Mouse (Mus musculus) neural tube, embryonic 12.5 days (tissue): ENCODE data around the gene Prss34. TPM values are rescaled to one million over a fixed set of nuclear protein-coding genes. Genes with fewer than 3 reads are reported as not detected.

Source experiments
- ATAC-seq: fragments of 200-750 bp; cut with Nextera tagmentation; 2 replicates; pipeline ENCODE4 v1.8.0; 2017; ENCODE audit warnings: low read depth, mild to moderate bottlenecking, moderate TSS enrichment, moderate library complexity; ENCODE audit not compliant: low FRiP score
- H3K27ac ChIP-seq: fragments of 300-500 bp; sonication (generic); 2 replicates; pipeline ENCODE4 v1.5.1; 2016
- H3K27me3 ChIP-seq: fragments of 300-500 bp; sonication (generic); replicated peaks from 2 replicates; pipeline ENCODE4 v1.6.1; 2016; ENCODE audit warnings: mild to moderate bottlenecking
- H3K36me3 ChIP-seq: fragments of 300-500 bp; sonication (generic); 2 replicates; pipeline ENCODE4 v1.6.1; 2016; ENCODE audit warnings: mild to moderate bottlenecking
- H3K4me1 ChIP-seq: fragments of 300-500 bp; sonication (generic); 2 replicates; pipeline ENCODE4 v1.6.1; 2016
- H3K4me2 ChIP-seq: fragments of 300-500 bp; sonication (generic); replicated peaks from 2 replicates; pipeline ENCODE4 v1.6.1; 2016; ENCODE audit warnings: mild to moderate bottlenecking
- H3K4me3 ChIP-seq: fragments of 300-500 bp; sonication (generic); 2 replicates; pipeline ENCODE4 v1.5.1; 2016
- H3K9ac ChIP-seq: fragments of 300-500 bp; sonication (generic); 2 replicates; pipeline ENCODE4 v1.6.1; 2016; ENCODE audit warnings: mild to moderate bottlenecking
- H3K9me3 ChIP-seq: fragments of 300-500 bp; sonication (generic); 2 replicates; pipeline ENCODE4 v1.6.1; 2016; ENCODE audit warnings: mild to moderate bottlenecking
- WGBS: fragments of 180-500 bp; shearing (Covaris S2); methylation state at CpG from one replicate; pipeline ENCODE4 v1.1.7; 2016; 5-methylcytosine and 5-hydroxymethylcytosine counted together
- polyA plus RNA-seq: library from polyadenylated mRNA; unstranded; fragments of >200 nt; fragmentation: Nextera tagmentation; extraction: Ambion mirVana; gene quantifications from 2 replicates; pipeline ENCODE4 v1.2.1, GENCODE M21; 2016

Gene Prss34
- not detected in 2 replicates for polyA plus RNA-seq

- Histone ChIP-seq H3K27ac (no peak within 1 kb of the TSS), H3K9me3 (no peaks in the 10 kb centered on the region), H3K4me2 (no peak within 1 kb of the TSS), H3K36me3 (no peaks in the 10 kb centered on the region), H3K9ac (no peak within 1 kb of the TSS), H3K27me3 (no peaks in the 10 kb centered on the region), H3K4me3 (no peak within 1 kb of the TSS), H3K4me1 (peaks cover 6% of the 10 kb centered on the region; the same call in 1 of the 2 replicates)
- no peak for ATAC-seq
- WGBS, result 72% methylated on average over 5 of the region's 5 CpGs
These were observed at the start of gene Prss34 for GRCm38 (mm10) chr17:25298094-25298493. Gene Prss34 (plus strand): TSS chr17:25298394.

- Histone ChIP-seq H3K36me3 (peaks cover 5% of the 10 kb centered on the region), H3K4me1 (peaks cover 24% of the 10 kb centered on the region), H3K27me3 (peaks cover 15% of the 10 kb centered on the region), H3K4me3 (no peak overlapping the region), H3K9ac (no peak overlapping the region), H3K27ac (no peak overlapping the region), H3K9me3 (no peaks in the 10 kb centered on the region), H3K4me2 (no peak overlapping the region)
- WGBS, result 81% methylated on average over 8 of the region's 8 CpGs
- ATAC-seq, result no peak
These were observed 47.9 kb upstream of the Prss34 start for GRCm38 (mm10) chr17:25250181-25250835.

- H3K9ac ChIP-seq, result no peak overlapping the region
- 29% methylated on average over 3 of the region's 3 CpGs for WGBS
- H3K4me1 ChIP-seq, result peaks cover 36% of the 10 kb centered on the region
- H3K9me3 ChIP-seq, result no peaks in the 10 kb centered on the region
- no peaks in the 10 kb centered on the region for H3K36me3 ChIP-seq
- no peak for ATAC-seq
- no peak overlapping the region for H3K4me2 ChIP-seq
- H3K27me3 ChIP-seq, result peaks cover 30% of the 10 kb centered on the region
- H3K27ac ChIP-seq, result no peak overlapping the region
- H3K4me3 ChIP-seq, result no peak overlapping the region
These were observed 45.6 kb upstream of the Prss34 start for GRCm38 (mm10) chr17:25252643-25253042.

GRCm38 (mm10) chr17:25253760-25254159, 44.4 kb upstream of the Prss34 start:
- WGBS, result 20% methylated on average over 10 of the region's 10 CpGs
- Histone ChIP-seq H3K9me3 (no peaks in the 10 kb centered on the region), H3K27ac (no peak overlapping the region), H3K36me3 (peaks cover 2% of the 10 kb centered on the region; the same call in 1 of the 2 replicates), H3K4me3 (no peak overlapping the region), H3K4me1 (peaks cover 42% of the 10 kb centered on the region), H3K9ac (no peak overlapping the region), H3K4me2 (peak overlapping the region; percentile 41), H3K27me3 (peaks cover 30% of the 10 kb centered on the region)
- ATAC-seq, result no peak; the same call in 1 of the 2 replicates

- H3K9me3 ChIP-seq, result no peaks in the 10 kb centered on the region
- H3K4me2 ChIP-seq, result no peak overlapping the region
- H3K4me1 ChIP-seq, result peaks cover 42% of the 10 kb centered on the region
- no peak overlapping the region for H3K27ac ChIP-seq
- WGBS, result 60% methylated on average over 2 of the region's 2 CpGs
- no peak overlapping the region for H3K9ac ChIP-seq
- no peak overlapping the region for H3K4me3 ChIP-seq
- peaks cover 30% of the 10 kb centered on the region for H3K27me3 ChIP-seq
- ATAC-seq, result no peak
- H3K36me3 ChIP-seq, result peaks cover 14% of the 10 kb centered on the region
These were observed 43.1 kb upstream of the Prss34 start for GRCm38 (mm10) chr17:25255110-25255509.

- Histone ChIP-seq H3K4me2 (peak within 1 kb of the TSS; percentile 59), H3K4me3 (peak within 1 kb of the TSS; percentile 21), H3K9ac (peak within 1 kb of the TSS; percentile 47; the same call in 1 of the 2 replicates), H3K27me3 (peaks cover 30% of the 10 kb centered on the region), H3K4me1 (peaks cover 42% of the 10 kb centered on the region), H3K27ac (no peak within 1 kb of the TSS), H3K9me3 (no peaks in the 10 kb centered on the region), H3K36me3 (peaks cover 16% of the 10 kb centered on the region)
- 4% methylated on average over 35 of the region's 35 CpGs for WGBS
- ATAC-seq, result 0 out of 2 replicates have a peak, but pooled peaks have one; percentile 21
These were observed 41.9 kb upstream of the Prss34 start, which contains the start of gene Baiap3 for GRCm38 (mm10) chr17:25256140-25256754. Gene Baiap3 (minus strand): TSS chr17:25256364.

GRCm38 (mm10) chr17:25257804-25258261, 40.4 kb upstream of the Prss34 start:
- Histone ChIP-seq H3K27ac (no peak overlapping the region), H3K4me2 (no peak overlapping the region), H3K36me3 (peaks cover 22% of the 10 kb centered on the region), H3K27me3 (peaks cover 30% of the 10 kb centered on the region), H3K4me3 (no peak overlapping the region), H3K9me3 (no peaks in the 10 kb centered on the region), H3K4me1 (peaks cover 34% of the 10 kb centered on the region), H3K9ac (no peak overlapping the region)
- ATAC-seq, result no peak
- WGBS, result 58% methylated on average over 6 of the region's 6 CpGs

GRCm38 (mm10) chr17:25264453-25264852, 33.7 kb upstream of the Prss34 start:
- ATAC-seq, result no peak
- Histone ChIP-seq H3K36me3 (peaks cover 79% of the 10 kb centered on the region), H3K4me1 (0 out of 2 replicates have a peak, but pooled peaks cover 3% of the 10 kb centered on the region)

GRCm38 (mm10) chr17:25270795-25271335, 27.3 kb upstream of the Prss34 start:
- 88% methylated on average over 2 of the region's 2 CpGs for WGBS
- peaks cover 44% of the 10 kb centered on the region for H3K36me3 ChIP-seq
- ATAC-seq, result no peak

More at GRCm38 (mm10) chr17:25264453-25264852, 33.7 kb upstream of the Prss34 start:
- Histone ChIP-seq H3K9ac (no peak overlapping the region), H3K27ac (no peak overlapping the region), H3K4me2 (no peak overlapping the region), H3K9me3 (no peaks in the 10 kb centered on the region), H3K27me3 (no peaks in the 10 kb centered on the region), H3K4me3 (no peak overlapping the region)
- WGBS, result 81% methylated on average over 3 of the region's 3 CpGs

GRCm38 (mm10) chr17:25272326-25272725, 25.9 kb upstream of the Prss34 start:
- Histone ChIP-seq H3K27me3 (no peaks in the 10 kb centered on the region), H3K4me2 (peak overlapping the region; percentile 97), H3K4me3 (peak overlapping the region; percentile 97), H3K27ac (no peak overlapping the region), H3K9ac (peak overlapping the region; percentile 99), H3K4me1 (peaks cover 32% of the 10 kb centered on the region), H3K9me3 (no peaks in the 10 kb centered on the region), H3K36me3 (peaks cover 30% of the 10 kb centered on the region)
- ATAC-seq, result no peak
- under 1% methylated on average over 10 of the region's 10 CpGs for WGBS

More at GRCm38 (mm10) chr17:25270795-25271335, 27.3 kb upstream of the Prss34 start:
- peaks cover 32% of the 10 kb centered on the region for H3K4me1 ChIP-seq
- peak overlapping the region; percentile 99; the same call in 1 of the 2 replicates for H3K9ac ChIP-seq
- H3K27me3 ChIP-seq, result no peaks in the 10 kb centered on the region
- H3K27ac ChIP-seq, result no peak overlapping the region
- 0 out of 2 replicates have a peak overlapping the region, but pooled peaks have one; percentile 97 for H3K4me3 ChIP-seq
- no peaks in the 10 kb centered on the region for H3K9me3 ChIP-seq
- H3K4me2 ChIP-seq, result peak overlapping the region; percentile 97

GRCm38 (mm10) chr17:25272951-25273705, 25.1 kb upstream of the Prss34 start:
- peak overlapping the region; percentile 97 for H3K4me2 ChIP-seq
- H3K9ac ChIP-seq, result peak overlapping the region; percentile 99
- peak overlapping the region; percentile 97 for H3K4me3 ChIP-seq
- no peaks in the 10 kb centered on the region for H3K27me3 ChIP-seq
- under 1% methylated on average over 92 of the region's 92 CpGs for WGBS
- peaks cover 22% of the 10 kb centered on the region for H3K36me3 ChIP-seq
- peak; percentile 92 for ATAC-seq
- H3K4me1 ChIP-seq, result peaks cover 32% of the 10 kb centered on the region
- H3K27ac ChIP-seq, result peak overlapping the region; percentile 97
- H3K9me3 ChIP-seq, result no peaks in the 10 kb centered on the region
